Mouse (Mus musculus) CH12.LX (cell line): ENCODE measurements around the gene Ddx27. TPM values are rescaled to one million over a fixed set of nuclear protein-coding genes. Genes with fewer than 3 reads are reported as not detected.

Experiments used
- DNase-seq: peaks from one replicate; pipeline ENCODE4 v3.0.0-alpha.2; 2013; ENCODE audit errors: extremely low read depth
- H3K27ac ChIP-seq: 2 replicates; pipeline ENCODE4 v1.5.1; 2012; ENCODE audit warnings: low read depth, mild to moderate bottlenecking, control low read depth, moderate library complexity; ENCODE audit not compliant: insufficient read depth
- H3K27me3 ChIP-seq: replicated peaks from 2 replicates; pipeline ENCODE3; 2012; ENCODE audit warnings: inconsistent platforms
- H3K36me3 ChIP-seq, 2 experiments: replicated peaks in 1 of 2; 2 replicates each; pipeline versions ENCODE3 to v1.6.1; 2012; ENCODE audit warnings: inconsistent platforms in 1 of 2, low read length in 1 of 2, mild to moderate bottlenecking in 1 of 2, mixed read lengths in 1 of 2, moderate library complexity in 1 of 2; ENCODE audit not compliant: control insufficient read depth in 1 of 2, insufficient read depth in 1 of 2
- H3K4me1 ChIP-seq, 2 experiments: 2 replicates each; pipeline ENCODE4 v1.6.1; 2012; ENCODE audit warnings: inconsistent platforms in 1 of 2, moderate library complexity in 1 of 2; ENCODE audit not compliant: insufficient read depth in 2 of 2, control insufficient read depth in 1 of 2
- H3K4me2 ChIP-seq: 2 replicates; pipeline ENCODE4 v1.6.1; 2012; ENCODE audit warnings: low read depth, mild to moderate bottlenecking, control low read depth; ENCODE audit not compliant: poor library complexity, insufficient read depth, severe bottlenecking
- H3K4me3 ChIP-seq, 3 experiments: fragments of 150-350 bp in 1 of 3; sonication (generic) in 1 of 3; replicated peaks in 1 of 3; 2 replicates each; pipeline versions ENCODE3 to v1.5.1; 2011 to 2012; ENCODE audit warnings: low read depth in 2 of 3, low read length in 2 of 3, mild to moderate bottlenecking in 2 of 3, moderate library complexity in 2 of 3, control low read depth in 1 of 3, improper control_type of control experiment in 1 of 3, inconsistent platforms in 1 of 3, mixed read lengths in 1 of 3; ENCODE audit not compliant: poor library complexity in 1 of 3
- H3K79me2 ChIP-seq: replicated peaks from 2 replicates; pipeline ENCODE4 v1.6.1; 2012; ENCODE audit warnings: mild to moderate bottlenecking, moderate library complexity; ENCODE audit not compliant: control insufficient read depth, poor library complexity, insufficient read depth, severe bottlenecking; ENCODE audit errors: extremely low read depth
- H3K9ac ChIP-seq: 2 replicates; pipeline ENCODE4 v1.6.1; 2012; ENCODE audit warnings: low read depth, mild to moderate bottlenecking, control low read depth, moderate library complexity; ENCODE audit not compliant: insufficient read depth
- H3K9me3 ChIP-seq: replicated peaks from 2 replicates; pipeline ENCODE3; 2012; ENCODE audit warnings: low read length, inconsistent platforms, mixed read lengths
- BHLHE40 ChIP-seq: IDR thresholded peaks from 2 replicates; pipeline ENCODE4 v1.6.1; 2011; ENCODE audit warnings: mild to moderate bottlenecking, low read depth, low read length, improper control_type of control experiment
- CHD1 ChIP-seq: IDR thresholded peaks from 2 replicates; pipeline ENCODE4 v1.6.1; 2012; ENCODE audit warnings: low read depth, low read length, improper control_type of control experiment, inconsistent platforms
- CHD2 ChIP-seq: IDR thresholded peaks from 2 replicates; pipeline ENCODE4 v1.6.1; 2011; ENCODE audit warnings: low read length, improper control_type of control experiment
- CTCF ChIP-seq, 2 experiments: IDR thresholded peaks in 1 of 2; conservative IDR thresholded peaks in 1 of 2; 2 replicates each; pipeline ENCODE4 v1.5.1; 2011 to 2012; ENCODE audit warnings: low read depth in 2 of 2, low read length in 2 of 2, improper control_type of control experiment in 1 of 2, inconsistent platforms in 1 of 2, mild to moderate bottlenecking in 1 of 2, moderate library complexity in 1 of 2
- E2F4 ChIP-seq: IDR thresholded peaks from 2 replicates; pipeline ENCODE4 v1.6.1; 2011; ENCODE audit warnings: low read depth, low read length, improper control_type of control experiment; ENCODE audit not compliant: insufficient replicate concordance
- ELF1 ChIP-seq: IDR thresholded peaks from 2 replicates; pipeline ENCODE4 v1.6.1; 2014; ENCODE audit warnings: low read depth, mild to moderate bottlenecking, inconsistent platforms, low read length, improper control_type of control experiment
- ETS1 ChIP-seq: conservative IDR thresholded peaks from 2 replicates; pipeline ENCODE4 v1.6.1; 2012; ENCODE audit warnings: low read depth, mild to moderate bottlenecking, inconsistent platforms, low read length, improper control_type of control experiment, moderate library complexity
- GABPA ChIP-seq: IDR thresholded peaks from 2 replicates; pipeline ENCODE4 v1.6.1; 2012; ENCODE audit warnings: low read depth, low read length, improper control_type of control experiment, inconsistent platforms; ENCODE audit not compliant: insufficient replicate concordance
- IRF4 ChIP-seq: IDR thresholded peaks from 2 replicates; pipeline ENCODE4 v1.6.1; 2014; ENCODE audit warnings: low read depth, mild to moderate bottlenecking, inconsistent platforms, low read length, improper control_type of control experiment
- JUN ChIP-seq: IDR thresholded peaks from 2 replicates; pipeline ENCODE4 v1.6.1; 2011; ENCODE audit warnings: low read depth, mild to moderate bottlenecking, low read length, improper control_type of control experiment, moderate library complexity; ENCODE audit not compliant: insufficient read depth
- KAT2A ChIP-seq: IDR thresholded peaks from 2 replicates; pipeline ENCODE4 v1.6.1; 2012; ENCODE audit warnings: low read length, improper control_type of control experiment, inconsistent platforms; ENCODE audit not compliant: insufficient replicate concordance
- MAZ ChIP-seq: IDR thresholded peaks from 2 replicates; pipeline ENCODE4 v1.6.1; 2012; ENCODE audit warnings: low read depth, mild to moderate bottlenecking, inconsistent platforms, low read length, improper control_type of control experiment, moderate library complexity
- MEF2A ChIP-seq: IDR thresholded peaks from 2 replicates; pipeline ENCODE4 v1.6.1; 2014; ENCODE audit warnings: low read depth, mild to moderate bottlenecking, inconsistent platforms, low read length, improper control_type of control experiment, borderline replicate concordance
- MXI1 ChIP-seq: IDR thresholded peaks from 2 replicates; pipeline ENCODE4 v1.6.1; 2011; ENCODE audit warnings: mild to moderate bottlenecking, low read depth, low read length, improper control_type of control experiment
- MYC ChIP-seq: IDR thresholded peaks from 2 replicates; pipeline ENCODE4 v1.6.1; 2011; ENCODE audit warnings: low read depth, mild to moderate bottlenecking, improper control_type of control experiment, low read length
- POLR2AphosphoS2 ChIP-seq: IDR thresholded peaks from 2 replicates; pipeline ENCODE4 v1.6.1; 2011; ENCODE audit warnings: low read depth, low read length, improper control_type of control experiment
- RAD21 ChIP-seq: IDR thresholded peaks from 2 replicates; pipeline ENCODE4 v1.6.1; 2011; ENCODE audit warnings: low read depth, mild to moderate bottlenecking, low read length, improper control_type of control experiment, moderate library complexity
- RCOR1 ChIP-seq: conservative IDR thresholded peaks from 2 replicates; pipeline ENCODE4 v1.6.1; 2012; ENCODE audit warnings: low read depth, mild to moderate bottlenecking, inconsistent platforms, low read length, improper control_type of control experiment
- SMC3 ChIP-seq: IDR thresholded peaks from 2 replicates; pipeline ENCODE4 v1.6.1; 2011; ENCODE audit warnings: low read depth, low read length, improper control_type of control experiment
- TBP ChIP-seq: conservative IDR thresholded peaks from 2 replicates; pipeline ENCODE4 v1.6.1; 2011; ENCODE audit warnings: low read depth, low read length, improper control_type of control experiment
- TCF12 ChIP-seq: IDR thresholded peaks from 2 replicates; pipeline ENCODE4 v1.6.1; 2014; ENCODE audit warnings: low read depth, mild to moderate bottlenecking, inconsistent platforms, low read length, improper control_type of control experiment
- UBTF ChIP-seq: IDR thresholded peaks from 2 replicates; pipeline ENCODE4 v1.6.1; 2012; ENCODE audit warnings: low read depth, mild to moderate bottlenecking, inconsistent platforms, low read length, improper control_type of control experiment, moderate library complexity
- USF1 ChIP-seq: IDR thresholded peaks from 2 replicates; pipeline ENCODE4 v1.6.1; 2014; ENCODE audit warnings: low read depth, mild to moderate bottlenecking, inconsistent platforms, low read length, improper control_type of control experiment
- ZC3H11A ChIP-seq: IDR thresholded peaks from 2 replicates; pipeline ENCODE4 v1.6.1; 2012; ENCODE audit warnings: low read depth, mild to moderate bottlenecking, inconsistent platforms, low read length, improper control_type of control experiment
- ZNF384 ChIP-seq: IDR thresholded peaks from 2 replicates; pipeline ENCODE4 v1.6.1; 2012; ENCODE audit warnings: low read depth, low read length, improper control_type of control experiment, inconsistent platforms
- dilution Hi-C: fragments of 300-500 bp; cut with MboI; formaldehyde crosslinking; loops from 2 replicates; pipeline ENCODE4 v1.14.3; 2020; ENCODE audit warnings: low sequenced_read_pairs; ENCODE audit not compliant: extremely low pct_unique_long_range_greater_than_20kb, extremely low pct_ligation_motif_present
- in situ Hi-C: fragments of 300-500 bp; cut with MboI; formaldehyde crosslinking; loops from 3 replicates; pipeline ENCODE4 v1.14.3; 2019; ENCODE audit warnings: low sequenced_read_pairs, low pct_ligation_motif_present, low pct_unique_long_range_greater_than_20kb, mixed read lengths
- polyA plus RNA-seq: library from polyadenylated mRNA; unstranded; fragments of >175 nt; gene quantifications from 2 replicates; pipeline ENCODE4 v1.2.1, GENCODE M21; 2012; ENCODE audit warnings: low read depth; ENCODE audit not compliant: insufficient read length
- total RNA-seq, 2 experiments: library from RNA; depleted of rRNA; stranded (reverse); fragments of 300-350 nt in 1 of 2; fragments of >200 nt in 1 of 2; gene quantifications; 2 replicates each; pipeline ENCODE4 v1.2.3; 2012 to 2014

The Ddx27 gene
- total and polyA plus RNA-seq, 3 experiments, result 139 to 224 (median 157) TPM

DNA sequence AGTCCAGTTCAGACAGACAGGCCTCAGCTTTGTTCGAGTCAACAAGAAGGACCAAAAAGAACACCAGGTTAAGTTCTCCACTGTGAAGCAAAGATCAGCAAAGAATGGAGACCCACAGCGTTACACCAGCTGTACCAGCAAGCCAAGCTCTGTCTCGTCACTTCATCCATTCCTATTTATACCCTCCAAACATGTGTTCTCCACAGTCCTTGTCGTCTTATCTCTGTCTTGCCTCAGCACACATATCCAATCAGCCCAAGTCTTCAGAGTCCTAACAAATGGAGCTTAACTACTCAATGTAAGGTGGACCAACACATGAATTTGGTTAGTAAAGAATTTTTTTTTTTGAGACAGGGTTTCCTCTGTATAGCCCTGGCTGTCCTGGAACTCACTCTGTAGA, 5.5 kb upstream of the Ddx27 start:
- no peak overlapping the region for H3K4me3 ChIP-seq
- H3K4me1 ChIP-seq, result no peaks in the 10 kb centered on the region
- no peaks in the 10 kb centered on the region for H3K79me2 ChIP-seq
- H3K27ac ChIP-seq, result no peak overlapping the region
- H3K9ac ChIP-seq, result no peak overlapping the region
- H3K36me3 ChIP-seq, result no peaks in the 10 kb centered on the region
- H3K27me3 ChIP-seq, result no peaks in the 10 kb centered on the region
- H3K4me2 ChIP-seq, result no peak overlapping the region
- in situ Hi-C loops, result no loop called here
- no peak for TF ChIP-seq POLR2AphosphoS2
- no peak for TF ChIP-seq MEF2A
- TF ChIP-seq TCF12, result no peak
- no peak for TF ChIP-seq TBP
- TF ChIP-seq GABPA, result no peak
- no peak for TF ChIP-seq ETS1
- TF ChIP-seq USF1, result no peak
- no peak for TF ChIP-seq RAD21
- TF ChIP-seq UBTF, result no peak
- TF ChIP-seq CHD2, result no peak
- no peak for TF ChIP-seq RCOR1
- TF ChIP-seq ELF1, result no peak
- no peak for TF ChIP-seq BHLHE40
- TF ChIP-seq CHD1, result no peak
- no peak for TF ChIP-seq MYC
- TF ChIP-seq CTCF (conservative IDR thresholded peaks at IDR 0.05 in 1 of 2, IDR thresholded peaks at IDR 0.05 in 1 of 2; ENCODE audit: low read depth in 2 of 2, low read length in 2 of 2), result no peak
- no peak for TF ChIP-seq JUN
- TF ChIP-seq MXI1, result no peak
- TF ChIP-seq IRF4, result no peak
- dilution Hi-C loops, result no loop called here
- H3K9me3 ChIP-seq, result no peaks in the 10 kb centered on the region
- no peak for DNase-seq

- peaks cover 4% of the 10 kb centered on the region for H3K79me2 ChIP-seq
- in situ Hi-C loops, result no loop called here
- H3K4me2 ChIP-seq, result no peak overlapping the region
- H3K27ac ChIP-seq, result no peak overlapping the region
- H3K9ac ChIP-seq, result no peak overlapping the region
- H3K27me3 ChIP-seq, result no peaks in the 10 kb centered on the region
- H3K36me3 ChIP-seq, result no peaks in the 10 kb centered on the region
- H3K4me1 ChIP-seq, result no peaks in the 10 kb centered on the region
- dilution Hi-C loops, result no loop called here
- TF ChIP-seq KAT2A, result no peak
- no peak for TF ChIP-seq ZC3H11A
- no peak for TF ChIP-seq SMC3
- TF ChIP-seq ZNF384, result no peak
- TF ChIP-seq USF1, result no peak
- no peak for TF ChIP-seq MAZ
- TF ChIP-seq CTCF (conservative IDR thresholded peaks at IDR 0.05 in 1 of 2, IDR thresholded peaks at IDR 0.05 in 1 of 2; ENCODE audit: low read depth in 2 of 2, low read length in 2 of 2), result no peak
- TF ChIP-seq E2F4, result no peak
- H3K9me3 ChIP-seq, result no peaks in the 10 kb centered on the region
- no peak overlapping the region for H3K4me3 ChIP-seq
- no peak for DNase-seq
Observed at GRCm38 (mm10) chr2:167010546-167010945, 4.4 kb upstream of the Ddx27 start.
